Mouse (Mus musculus) liver (tissue): ENCODE results near the gene Cipc.

Experiments used
- DNase-seq: peaks from one replicate; pipeline ENCODE4 v3.0.0-alpha.2; 2020; ENCODE audit warnings: mixed read lengths

Gene Cipc

DNA sequence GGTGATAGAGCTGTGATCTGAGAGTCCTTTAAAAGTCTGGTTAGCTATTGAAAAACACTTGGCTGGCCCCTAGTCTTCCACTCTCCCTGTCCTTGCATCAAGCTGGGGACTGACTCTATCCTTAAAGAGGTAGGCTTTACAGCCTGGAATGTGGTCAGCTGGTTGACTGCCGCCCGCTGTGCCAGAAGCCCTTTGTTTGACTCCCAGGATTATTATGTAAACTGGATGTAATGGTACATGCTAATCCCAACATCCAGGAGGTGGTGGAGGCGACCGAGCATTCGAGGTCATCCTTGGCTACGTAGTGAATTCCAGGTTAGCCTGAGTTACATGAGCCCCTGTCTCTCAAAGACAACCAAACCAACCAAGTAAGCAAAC, 14.3 kb upstream of the Cipc start:
- DNase-seq, result no peak

DNA sequence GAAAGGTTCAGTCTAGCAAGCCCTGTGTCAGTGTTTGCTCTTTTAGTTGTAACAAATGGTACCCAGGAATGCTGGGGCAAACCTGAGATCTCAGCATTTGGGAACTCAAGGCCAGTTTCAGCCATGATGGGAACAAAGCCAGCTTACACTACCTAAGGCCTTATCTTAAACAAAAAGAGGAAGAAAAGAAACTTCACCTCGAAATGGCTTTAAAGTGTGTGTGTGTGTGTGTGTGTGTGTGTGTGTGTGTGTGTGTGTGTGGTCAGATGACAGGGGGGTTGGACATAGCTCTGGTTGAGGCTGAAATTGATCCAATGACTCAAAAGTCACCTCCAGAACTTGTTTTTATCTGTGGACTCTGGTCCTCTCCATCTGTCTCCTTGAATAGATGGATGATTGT, 12.1 kb upstream of the Cipc start:
- DNase-seq, result no peak

DNA sequence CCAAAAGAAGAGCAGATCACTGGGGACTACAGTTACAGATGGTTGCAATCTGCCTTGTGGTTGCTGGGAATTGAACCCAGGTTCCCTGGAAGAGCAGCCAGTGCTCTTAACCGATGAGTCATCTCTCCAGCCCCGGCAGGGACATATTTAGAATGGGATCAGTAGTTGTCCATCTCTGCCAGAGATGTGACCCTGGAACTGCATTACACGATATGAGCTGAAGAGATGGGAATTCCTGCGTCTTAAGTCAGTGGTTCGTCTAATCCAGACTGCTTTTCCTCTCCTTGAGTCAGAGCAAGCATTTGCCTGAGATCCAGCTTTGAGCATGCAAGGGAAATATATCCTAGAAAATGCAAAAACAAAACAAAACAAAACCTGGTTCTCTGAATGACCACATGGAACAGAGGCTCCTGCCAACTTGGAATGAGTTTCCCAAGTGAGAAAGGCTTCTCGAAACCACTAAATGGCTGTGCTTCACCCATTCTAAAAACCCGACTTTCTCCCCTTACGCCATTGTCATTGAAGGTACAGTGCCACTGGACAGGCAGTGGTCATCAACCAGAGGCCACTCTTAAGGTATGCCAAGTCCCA, 11.1 kb upstream of the Cipc start:
- DNase-seq, result no peak

DNA sequence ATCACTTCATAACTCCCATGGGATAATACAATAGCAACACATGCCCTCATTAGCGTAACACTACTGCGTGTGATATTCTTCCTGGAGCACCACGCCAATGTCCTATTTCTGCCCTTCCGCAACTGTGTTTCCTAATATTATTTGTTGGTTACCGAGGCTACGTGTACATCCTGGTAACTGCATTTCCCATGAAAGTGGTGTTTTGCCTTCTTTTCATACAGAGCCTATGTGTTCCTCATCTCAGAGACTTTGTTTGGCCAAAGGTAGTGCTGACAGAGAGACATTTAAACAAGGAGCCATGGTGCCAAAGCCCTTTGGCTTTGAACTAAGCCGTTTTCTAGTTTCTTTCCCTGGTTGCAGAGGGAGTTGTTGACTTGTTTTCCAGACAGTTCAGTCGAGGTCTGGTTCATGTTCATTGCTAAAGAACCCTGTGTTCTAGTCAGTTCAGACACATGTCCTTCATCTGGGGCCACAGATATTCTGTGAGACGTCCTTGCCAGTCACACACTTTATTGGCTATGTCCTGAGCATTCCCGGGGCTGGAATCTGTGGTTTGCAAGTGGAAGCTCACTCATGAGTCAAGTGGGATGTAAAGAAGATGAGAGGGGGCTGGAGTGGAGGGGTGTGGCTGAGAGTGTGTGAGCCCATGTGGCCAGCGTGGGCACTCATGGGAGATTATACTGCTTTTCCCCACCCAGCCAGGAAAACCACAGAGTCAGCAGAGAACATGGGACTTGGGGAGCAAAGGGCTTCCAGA, 10.1 kb upstream of the Cipc start:
- no peak for DNase-seq

DNA sequence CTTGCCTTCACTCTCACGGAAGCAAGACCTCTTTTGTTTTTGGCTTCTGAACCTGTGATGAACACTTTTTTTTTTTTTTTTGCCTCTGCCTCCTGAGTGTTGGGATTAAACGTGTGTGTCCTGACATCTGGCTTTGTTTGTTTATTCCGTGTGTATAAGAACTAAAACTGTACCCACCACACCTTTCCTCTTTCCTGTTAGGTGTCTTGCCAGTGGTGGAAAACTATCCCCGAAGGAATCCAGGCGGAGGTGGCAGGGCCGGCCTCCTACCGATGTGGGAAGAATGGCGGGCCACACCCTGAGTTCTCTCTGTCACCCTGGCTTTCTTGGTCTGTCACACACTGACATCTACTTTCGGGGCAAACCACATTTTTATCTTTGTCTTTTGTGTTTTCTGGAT, 8.3 kb upstream of the Cipc start:
- no peak for DNase-seq

DNA sequence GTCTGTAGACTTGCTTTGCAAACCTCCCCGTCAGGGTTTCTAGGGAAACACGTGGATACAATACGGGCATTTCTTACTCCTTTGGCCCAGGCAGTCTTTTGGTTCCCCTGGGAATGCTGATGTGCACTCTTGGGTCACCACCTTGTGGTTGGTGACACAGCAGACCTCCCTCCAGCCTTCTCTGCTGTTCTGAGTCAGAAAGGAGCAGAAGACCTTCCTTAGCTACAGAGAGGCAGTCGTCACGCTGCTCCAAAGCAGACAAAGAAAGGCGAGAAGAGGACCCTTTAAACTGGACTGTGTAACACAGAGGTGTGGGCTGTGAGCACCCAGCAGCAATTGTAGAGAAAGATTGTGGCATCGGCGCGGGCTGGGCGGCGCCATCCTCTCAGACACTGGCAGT, 5.7 kb upstream of the Cipc start:
- no peak for DNase-seq

DNA sequence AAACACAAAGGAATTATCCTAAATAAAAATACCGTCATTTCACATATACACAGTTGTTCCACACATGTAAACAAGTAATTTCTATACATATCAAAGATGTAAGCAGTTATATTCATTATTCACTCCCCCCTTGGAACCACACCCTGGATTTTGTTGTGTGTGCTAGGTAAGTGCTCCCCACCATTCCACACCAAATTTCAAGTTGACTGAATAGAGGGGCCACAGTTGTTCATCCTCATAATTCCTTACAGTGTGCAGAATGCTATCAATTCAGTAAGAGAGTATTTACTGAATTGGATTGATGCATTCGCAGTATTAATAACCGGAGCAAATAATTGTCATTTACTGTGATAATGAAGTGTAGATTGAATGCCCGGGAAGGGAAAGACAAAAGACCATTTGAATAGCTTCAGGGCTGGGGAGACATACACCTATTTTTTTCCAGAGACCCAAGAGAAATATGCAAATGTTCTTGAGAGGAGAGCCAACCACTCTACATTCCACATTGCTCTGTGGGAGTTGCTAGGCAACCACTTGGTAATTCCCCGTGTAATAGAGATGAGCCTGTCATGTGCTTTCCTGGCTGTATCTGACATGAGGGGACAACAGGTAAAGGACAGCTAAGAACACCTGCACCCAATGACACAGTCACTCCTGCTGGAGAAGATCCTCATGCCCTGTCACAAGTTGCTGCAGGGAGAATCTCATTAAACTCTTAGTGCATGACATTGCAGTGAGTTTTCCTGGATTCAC, 4.9 kb upstream of the Cipc start:
- no peak for DNase-seq

DNA sequence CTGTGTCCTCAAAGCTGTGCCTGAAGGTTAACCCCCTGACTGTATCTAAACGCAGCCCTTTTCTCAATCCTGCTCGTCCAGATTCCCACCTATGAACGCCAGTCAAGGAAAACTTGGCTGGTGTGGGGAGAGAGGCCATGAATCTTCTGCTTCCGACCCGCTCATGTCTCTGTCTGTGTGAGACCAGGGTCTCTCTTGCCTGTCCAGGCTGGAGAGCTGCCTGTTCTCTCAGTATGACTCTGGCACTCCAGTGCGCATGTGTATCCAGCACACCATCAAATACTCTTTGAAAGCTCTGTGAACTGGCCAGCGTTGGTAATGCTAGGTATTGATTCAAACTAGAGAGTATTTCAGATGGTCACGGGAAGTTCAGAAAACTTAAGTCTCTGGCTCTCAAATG, 3.4 kb upstream of the Cipc start:
- no peak for DNase-seq

DNA sequence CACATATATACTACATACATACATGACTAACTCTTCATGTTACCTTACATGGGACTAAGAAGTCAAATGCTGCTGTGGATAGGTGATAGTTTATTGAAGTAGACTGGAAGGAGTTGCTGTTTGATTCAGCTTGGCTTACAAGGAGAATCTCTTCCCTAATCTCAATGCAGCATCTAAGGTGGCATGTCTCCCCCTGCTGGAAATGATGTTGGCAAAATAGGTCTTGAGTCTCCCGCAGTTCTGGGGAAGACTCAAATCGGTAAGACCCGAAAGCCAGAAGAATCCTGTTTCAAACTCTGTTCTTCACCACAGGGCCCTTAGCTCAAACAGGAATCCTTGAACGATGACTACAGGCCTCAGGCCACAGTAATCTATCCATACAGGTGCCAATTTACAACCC, 1.7 kb upstream of the Cipc start:
- DNase-seq, result peak; percentile 55

DNA sequence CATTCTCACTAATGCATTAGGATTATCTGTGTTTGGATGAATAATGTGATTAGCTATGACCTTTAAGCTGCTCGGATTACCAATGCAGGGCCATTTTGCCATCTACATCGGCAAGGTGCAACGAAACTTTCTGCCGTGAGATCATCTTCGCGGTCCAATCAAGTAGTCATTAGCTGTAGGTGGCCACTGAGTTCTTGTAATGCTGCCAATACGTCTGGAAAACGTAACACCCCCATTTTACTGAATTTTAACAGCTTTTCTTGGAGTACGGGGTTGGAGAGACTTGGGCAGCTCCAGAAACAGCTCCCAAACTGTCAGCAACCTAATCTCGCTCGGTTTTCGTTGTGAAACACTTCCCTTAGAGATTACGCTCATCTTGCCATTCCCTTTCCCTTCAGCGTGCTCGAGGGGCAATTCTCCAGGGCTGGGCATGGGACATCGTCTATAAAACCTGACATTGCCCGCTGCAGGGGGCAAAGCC, 502 bp upstream of the Cipc start:
- peak; percentile 10 for DNase-seq

DNA sequence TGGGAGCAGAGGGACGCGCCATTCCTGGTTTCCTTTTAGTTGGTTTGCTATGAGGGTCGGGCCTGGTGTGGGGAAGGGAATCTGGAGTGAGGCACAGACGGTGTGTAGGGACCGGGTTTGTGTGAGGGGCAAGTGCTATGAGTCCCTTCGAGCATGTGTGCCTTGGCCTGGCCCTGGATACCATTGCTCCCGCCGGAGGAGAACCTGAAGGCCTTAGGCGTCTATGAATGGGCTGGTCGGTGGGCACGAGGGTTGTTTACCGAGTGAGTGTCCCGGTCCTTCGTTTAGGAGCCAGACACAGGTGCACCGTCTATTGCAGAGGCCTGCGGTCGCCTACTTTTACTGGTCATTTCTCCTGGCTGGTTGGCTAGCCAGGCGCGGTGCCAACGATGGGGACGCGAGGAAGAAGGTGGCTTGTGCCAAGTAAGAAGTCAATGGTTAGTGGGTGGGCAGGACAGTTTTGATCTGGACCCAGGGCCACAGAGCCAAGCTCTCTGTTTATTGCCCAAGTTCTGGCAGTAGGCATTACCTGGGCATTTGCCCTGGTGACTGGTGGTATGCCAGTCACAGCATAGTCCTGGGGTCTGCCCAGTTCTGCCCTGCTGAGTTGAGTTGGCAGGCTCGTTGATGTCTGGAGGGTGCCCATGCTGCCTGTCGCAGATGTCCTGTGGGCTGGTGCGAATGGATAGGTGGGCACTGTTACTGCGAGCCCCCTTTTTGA, 998 bp downstream of the Cipc start:
- DNase-seq, result peak; percentile 44

DNA sequence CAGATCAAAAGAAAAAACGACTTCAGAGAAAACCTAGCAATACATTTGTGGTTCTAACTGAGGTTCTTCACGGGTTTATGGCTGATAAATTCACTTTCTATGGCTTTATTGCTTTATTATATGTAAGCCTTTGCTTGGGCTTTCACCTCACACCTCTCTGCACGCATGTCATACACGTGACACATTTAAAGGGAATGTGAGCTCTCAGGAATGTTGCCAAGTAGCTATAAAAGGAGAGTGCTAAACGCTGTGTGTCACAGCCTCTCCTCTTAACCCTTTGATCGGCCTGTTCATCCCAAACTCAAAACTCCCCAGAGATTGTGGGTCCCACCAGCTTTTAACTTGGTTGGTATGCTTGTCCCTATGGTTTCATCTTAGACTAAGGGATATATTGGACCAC, 1.8 kb downstream of the Cipc start:
- no peak for DNase-seq

DNA sequence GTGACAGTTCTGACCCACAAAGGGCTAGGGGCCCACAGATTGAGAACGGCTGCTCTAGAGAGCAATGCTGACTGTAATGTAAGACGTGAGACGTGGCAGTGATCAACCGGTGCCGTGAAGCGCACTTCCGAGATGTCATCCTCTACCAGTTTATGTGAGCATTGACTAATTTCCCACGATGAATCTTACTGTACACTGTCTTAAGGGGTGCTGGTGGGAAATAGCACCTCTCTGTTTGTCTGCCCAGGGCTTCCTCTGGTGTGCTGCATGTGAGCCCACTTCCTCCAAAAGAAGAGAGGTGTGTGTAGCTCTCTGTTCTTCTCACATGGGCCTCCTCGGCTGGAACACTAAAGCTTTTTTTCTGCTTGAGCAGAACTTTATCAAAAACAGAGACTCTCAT, 2.7 kb downstream of the Cipc start:
- DNase-seq, result no peak

DNA sequence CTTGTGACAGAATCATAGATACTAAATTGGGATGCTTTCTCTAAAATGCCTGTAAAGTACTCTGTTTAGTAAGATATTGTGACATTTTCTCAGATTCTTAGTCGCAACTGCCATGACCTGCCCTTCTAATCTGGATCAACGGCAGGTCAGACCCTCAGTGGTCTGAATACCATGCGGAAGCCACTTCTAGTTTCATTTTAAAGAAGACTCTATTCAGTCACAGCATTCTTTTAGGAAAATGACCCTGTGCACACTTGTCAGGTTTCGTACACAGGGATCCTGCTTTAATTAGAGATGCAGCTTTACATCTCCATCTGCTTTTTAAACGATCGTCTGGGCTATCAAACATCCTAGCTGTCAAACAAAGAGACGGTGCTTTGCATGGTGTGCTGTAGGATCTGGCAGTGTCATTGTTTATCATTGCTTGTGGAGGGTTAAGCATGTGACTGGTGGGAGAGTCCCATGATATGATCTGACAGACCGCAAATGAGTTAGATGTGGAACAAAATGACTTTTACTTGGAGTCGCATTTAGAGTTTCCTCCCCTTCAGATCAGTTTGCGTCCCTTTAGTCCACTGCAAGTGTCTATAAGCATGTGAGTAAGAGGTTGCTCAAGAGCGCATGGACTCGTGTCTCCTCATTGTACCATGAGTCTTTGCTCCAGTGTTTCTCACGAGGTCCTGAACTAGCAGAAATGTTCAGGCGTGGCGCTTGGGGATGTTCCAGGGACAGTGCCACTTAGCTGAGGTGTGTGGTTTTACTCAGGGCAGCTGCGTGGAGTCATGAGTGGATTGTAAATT, 3.5 kb downstream of the Cipc start:
- no peak for DNase-seq

DNA sequence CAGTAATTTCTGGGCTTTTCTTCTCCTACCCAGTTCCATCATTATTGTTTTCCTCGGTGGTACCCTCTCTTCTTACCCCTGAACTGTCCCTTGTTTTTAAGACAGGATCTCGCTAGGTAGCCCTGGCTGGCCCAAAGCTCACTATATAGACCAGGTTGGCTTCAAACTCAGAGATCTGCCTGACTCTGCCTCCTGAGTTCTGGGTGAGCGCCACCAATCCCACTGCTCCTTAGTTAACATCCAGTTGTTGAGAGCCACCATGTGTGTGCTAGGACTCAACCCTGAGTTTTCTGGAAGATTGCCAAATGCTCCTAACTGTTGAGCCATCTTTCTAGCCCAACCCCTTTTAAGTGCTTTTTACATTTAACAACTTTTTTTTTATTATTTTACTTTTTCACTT, 4.1 kb downstream of the Cipc start:
- DNase-seq, result no peak

DNA sequence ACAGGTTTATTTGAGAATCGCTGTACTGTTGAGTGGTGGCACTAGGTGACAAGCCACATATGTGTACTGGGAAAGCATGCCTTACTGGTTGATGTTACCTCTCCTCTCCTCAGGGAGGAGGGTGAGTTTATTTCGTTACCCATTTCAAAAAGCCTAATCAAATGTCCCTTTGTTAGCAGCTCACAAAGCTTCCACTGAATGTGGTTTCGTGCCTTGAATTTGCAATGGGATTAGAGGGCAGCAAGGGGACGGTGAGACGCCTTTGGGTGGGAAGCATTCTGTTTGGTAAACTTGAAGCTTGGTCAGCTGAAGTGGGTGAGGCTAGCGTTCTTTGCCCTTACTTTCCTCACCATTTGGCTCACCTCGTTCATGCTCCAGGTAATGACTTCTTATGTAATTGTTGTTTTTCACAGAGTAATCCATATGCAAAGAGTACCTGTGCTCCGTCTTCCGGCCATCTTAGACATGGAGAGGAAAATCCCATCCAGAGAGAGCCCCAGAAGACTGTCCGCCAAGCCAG, 5.5 kb downstream of the Cipc start:
- no peak for DNase-seq

DNA sequence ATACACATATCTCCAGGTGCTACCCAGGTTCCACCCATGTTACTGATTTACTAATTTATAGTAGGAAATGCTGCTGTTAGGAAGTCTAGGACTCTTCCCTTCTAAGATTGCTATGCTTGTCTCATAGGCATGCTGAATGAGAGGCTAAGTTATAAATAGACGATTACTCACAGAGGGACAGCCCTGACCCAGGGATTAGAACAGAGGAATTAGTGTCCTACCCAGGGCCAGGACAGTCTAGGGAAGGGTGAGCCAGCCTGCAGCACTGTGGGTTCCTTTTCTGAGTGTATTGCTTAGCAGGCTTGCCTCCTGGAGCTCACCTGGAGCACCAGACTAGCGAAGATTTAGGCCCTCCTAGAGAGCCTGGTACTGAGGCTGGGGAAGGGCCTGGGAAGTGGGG, 9.1 kb downstream of the Cipc start:
- DNase-seq, result no peak

DNA sequence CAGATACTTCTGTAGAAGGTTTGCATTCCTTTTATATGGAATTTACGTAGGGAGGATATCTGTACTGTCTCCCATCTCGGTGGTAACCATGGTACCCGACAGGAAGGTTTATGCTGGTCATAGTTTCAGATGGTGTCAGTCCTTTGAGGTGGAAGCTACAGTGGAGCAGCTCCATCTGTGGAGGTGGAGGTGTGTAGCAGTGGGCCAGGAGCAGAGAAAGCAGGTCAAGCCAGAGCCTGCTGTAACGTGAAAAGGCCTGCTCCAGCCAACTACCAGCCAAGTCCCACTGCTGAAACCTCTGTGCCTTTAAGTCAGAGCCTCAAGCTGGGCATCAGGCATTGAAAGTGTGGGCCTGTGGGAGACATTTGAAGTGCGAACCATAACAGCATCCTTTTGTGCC, 11.7 kb downstream of the Cipc start:
- DNase-seq, result no peak

DNA sequence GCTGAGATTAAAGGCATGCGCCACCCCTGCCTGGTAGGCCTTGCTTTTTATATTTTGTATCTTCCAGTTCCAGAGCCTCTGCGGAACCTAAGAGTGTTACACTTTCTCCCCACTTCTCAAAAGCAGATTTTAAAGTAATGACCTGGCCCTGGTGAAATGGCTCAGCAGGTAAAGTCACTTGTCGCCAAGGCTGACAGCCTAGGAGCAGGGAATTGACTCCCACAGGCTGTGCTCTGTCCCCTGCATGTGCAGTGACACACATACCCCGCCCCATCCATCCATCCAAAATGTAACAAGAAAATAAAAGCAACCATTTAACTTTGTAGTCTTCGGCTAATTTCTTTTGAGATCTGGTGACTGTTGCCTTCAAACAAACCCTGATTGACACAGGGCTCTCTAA, 12.8 kb downstream of the Cipc start:
- DNase-seq, result no peak

DNA sequence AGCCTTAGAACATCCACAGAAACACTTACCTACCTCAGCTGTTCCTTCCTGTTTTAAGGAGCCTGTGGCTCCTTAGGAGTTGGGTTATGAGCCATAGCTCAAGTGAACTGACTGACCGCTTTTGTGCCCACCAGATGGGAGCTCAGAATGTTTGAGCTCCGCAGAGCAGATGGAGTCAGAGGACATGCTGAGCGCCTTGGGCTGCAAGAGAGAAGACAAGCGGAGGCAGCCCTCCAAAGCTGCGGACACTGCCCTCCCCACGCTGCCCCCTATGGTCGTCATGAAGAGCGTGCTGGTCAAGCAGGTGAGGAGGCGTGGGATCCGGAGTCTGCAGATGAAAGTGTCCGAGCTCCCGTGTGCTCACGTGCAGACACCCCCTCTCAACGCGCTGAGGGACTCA, 13.3 kb downstream of the Cipc start:
- DNase-seq, result no peak

DNA sequence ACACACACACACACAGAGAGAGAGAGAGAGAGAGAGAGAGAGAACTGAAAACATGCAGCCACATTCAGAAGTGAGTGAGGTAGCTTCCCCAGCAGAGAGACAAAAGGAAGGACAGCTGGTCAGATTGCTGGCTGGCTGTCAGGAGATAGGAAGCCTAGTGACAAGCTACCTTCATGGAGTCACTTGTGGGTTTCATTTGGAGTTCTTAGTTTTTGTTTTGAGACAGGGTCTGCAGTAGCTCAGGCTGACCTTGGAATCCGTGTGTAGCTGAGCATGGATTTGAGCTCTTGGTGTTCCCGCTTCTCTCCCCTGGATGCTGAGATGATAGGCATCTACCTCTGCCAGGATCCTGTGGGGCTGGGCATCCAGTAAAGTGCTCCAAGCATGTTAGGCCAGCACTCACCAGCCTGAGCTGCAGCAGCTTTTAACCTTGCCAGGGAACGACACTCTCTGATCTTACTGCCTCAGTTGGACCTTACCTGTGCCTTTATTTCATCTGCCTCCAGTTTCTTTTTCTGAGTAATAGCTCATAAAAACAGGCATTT, 14.0 kb downstream of the Cipc start:
- DNase-seq, result no peak
